Mouse (Mus musculus) kidney, postnatal 25 days (tissue): ENCODE results near the gene Dlk1.
"Not testable (repeated sequence)": the region's sequence is repeated elsewhere in the genome, so short reads cannot be mapped to it uniquely, and the experiment has no call there.

Experiments used
- DNase-seq, 2 experiments: peaks; one replicate each; pipeline ENCODE4 v3.0.0; 2021; ENCODE audit warnings: mixed read lengths in 2 of 2

Gene Dlk1

DNA sequence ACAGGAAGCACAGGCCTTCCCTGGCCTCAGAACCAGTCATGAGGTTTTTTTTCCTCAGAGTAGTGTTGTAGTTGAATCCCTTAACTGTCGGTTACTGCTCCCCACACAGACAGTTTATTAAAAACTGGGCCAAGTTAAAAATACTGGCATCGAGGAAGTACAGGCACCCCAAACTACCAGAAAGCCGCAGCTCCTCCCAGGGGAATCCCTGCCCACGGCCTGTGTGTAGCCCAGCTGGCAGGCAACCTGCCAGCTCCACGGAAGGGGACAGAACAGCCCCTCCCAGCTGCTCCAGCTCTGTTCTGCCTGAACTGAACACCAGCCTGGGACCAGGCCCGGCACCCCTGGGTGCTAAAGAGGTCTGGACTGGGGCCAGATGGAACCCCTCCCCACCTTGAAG lies 11.3 kb upstream of the Dlk1 start:
- no peak for DNase-seq

DNA sequence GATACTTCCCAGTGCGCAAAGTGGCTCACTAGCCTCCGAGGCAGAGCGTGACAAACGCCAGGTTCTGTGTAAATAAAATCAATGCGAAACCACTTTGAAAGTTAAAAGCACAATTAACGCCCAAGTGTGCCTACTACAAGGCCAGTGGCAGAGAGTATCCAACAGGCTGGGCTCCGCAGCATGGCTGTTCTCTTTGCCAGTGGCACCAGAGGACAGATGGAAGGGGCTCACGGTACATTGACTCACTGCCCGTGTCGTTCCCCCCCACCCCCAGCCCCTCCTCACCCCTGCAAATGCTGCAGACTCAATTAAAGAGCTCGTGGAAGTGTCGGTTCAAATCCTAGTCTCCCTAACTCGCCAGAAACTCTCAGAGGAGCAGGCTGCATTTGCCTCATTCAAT lies 10.5 kb upstream of the Dlk1 start:
- no peak for DNase-seq

DNA sequence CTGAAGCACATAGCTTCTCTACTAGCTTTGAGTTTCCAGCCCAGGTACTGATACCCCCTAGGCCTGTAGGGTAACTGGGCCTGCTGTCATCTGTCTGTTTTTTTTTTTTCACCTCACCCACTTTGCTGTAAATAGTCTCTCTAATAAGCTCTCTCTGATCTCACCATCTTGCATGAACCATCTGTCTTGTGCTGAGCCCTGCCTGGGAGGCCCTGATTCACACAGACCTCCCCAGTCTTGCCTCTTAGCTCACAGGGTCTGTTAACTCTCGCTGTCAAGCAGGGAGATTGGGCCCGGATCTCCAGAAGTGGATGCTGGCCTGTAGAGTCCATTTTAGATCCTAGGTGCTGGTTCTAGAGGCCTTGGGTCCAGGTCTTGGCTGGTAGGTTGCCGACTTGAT lies 9.3 kb upstream of the Dlk1 start:
- DNase-seq = no peak

DNA sequence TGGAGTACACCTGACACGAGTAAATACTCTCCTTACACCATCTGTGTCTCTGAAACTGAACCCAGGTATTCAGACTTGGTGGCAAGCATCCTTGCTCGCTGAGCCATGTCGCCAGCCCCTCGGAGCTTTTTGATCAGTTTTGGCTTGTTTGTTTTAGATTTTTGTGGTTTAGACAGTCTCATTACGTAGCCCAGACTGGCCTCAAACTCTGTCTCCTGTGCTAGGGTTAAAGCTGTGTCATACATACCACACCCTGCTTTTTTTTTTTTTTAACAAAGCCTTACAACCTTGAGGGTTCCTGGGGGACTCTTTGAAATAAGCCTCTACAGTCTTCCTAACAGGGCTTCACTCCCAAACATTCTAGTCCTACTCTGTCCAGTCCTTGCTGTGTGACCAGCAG lies 7.6 kb upstream of the Dlk1 start:
- DNase-seq = no peak

DNA sequence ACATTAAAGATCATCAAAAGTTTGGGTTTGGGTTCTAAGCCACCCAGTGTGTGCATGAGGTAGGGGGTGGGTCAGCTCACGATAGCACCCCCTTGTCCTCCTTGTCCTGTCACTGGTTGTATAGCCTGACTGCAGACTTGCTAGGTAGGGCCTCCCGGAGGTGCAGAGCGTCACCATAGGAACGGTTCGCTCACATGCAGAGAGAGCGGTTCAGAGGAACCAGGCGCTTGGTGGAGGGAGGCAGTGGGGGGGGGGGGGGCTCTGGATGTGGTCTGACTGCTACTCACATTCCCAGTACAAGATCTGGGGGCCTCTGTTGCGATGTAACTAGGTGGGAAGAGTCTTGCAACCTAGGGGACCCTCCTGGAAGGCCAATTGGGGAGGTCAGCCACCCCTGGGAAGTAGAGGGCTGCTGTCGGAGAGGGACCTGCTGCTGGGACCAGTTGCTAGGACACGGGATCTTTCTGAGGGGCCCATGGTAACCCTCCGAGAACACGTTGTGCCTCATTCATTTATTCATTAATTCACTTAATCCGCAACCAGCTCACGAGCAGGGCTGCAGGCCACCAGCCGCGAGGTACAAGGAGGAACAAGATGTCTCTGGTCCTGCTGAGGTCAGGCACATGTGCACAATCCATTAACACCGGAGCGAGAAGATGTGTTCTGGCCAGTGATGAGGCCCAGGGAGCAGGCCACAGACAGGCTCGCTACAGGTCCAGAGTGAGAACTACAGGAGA lies 7.0 kb upstream of the Dlk1 start:
- no peak for DNase-seq

DNA sequence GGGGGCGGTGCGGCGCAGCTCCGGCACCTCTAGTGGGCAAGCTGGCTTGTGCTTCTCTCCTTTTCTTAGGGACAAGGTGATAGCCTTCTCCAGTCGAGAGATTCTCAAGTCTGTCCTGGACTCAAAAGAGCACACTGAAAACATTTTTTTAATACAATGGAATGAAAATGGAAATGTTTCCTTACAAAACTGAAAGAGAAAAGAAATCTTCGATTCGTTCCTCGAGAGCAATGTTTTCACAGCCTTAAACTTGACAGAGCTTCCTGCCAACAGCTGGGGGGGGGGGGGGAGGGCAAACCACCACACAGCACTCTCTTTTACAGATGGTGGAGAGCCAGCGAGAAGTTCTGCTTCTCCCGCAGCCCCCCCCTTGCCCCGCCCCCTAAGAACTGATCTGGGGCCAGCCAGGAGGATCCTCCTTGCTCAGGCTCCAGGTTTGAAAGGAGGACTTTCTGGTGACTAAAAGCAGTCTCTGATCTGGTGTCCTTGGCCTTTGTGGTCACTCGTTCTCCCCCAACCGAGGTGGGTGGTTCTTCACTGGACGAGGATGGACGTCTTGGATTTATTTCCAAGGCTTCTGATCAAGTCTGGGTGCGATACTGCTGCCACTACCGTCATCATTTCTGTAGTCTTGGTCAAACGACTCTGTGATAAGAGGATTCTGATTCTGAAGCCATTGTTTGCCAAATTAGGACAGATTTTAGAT lies 6.2 kb upstream of the Dlk1 start:
- DNase-seq = peak in 1 of 2 experiments; percentile 12

DNA sequence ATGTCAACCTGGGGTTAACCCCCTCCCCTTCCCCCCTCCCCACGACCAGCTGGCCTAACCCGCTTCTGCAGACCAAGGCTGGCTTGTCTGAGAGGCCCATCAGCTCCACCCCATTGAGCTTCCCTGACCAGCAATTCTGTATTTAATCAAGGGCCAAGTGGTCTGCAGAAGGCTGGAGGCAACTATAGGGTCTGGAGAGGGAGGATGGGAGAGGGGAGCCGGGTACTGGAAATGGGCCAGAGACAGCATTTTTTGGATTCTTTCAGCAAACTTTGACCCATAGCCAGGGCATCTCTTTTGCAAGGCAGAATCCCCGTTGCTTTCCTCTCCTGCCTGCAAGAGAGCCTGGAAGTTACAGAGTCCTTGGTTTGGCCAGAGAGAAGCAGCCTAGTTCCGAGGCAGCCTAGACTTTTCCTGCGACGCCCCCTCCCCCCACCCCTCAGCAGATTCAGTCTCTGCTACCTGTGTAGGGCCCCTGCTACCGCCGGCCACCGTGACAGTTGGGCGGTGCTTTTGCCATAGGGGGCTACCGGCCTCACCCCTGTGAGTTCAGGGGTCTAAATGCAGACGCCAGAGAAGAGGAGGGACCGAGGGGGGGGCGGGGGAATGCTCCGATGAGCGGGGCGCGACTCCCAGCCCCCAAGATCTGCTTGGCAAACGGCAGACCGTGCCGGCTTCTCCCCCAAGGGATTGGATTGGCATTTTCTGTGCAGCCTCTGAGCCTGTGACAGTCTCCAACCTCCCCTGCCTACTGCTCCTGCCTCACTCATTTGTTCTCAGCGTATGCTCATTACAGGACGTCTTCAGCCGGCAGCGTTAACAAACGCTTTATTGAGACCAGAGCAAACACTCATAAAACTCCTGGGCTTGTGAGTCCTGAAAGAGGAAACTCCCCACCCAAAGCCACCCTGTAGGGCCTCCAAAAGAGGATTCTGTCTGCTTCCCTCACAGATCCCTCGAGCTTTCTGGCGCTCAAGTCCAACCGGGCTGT lies 2.9 kb upstream of the Dlk1 start:
- DNase-seq = peak in 1 of 2 experiments; percentile 4

DNA sequence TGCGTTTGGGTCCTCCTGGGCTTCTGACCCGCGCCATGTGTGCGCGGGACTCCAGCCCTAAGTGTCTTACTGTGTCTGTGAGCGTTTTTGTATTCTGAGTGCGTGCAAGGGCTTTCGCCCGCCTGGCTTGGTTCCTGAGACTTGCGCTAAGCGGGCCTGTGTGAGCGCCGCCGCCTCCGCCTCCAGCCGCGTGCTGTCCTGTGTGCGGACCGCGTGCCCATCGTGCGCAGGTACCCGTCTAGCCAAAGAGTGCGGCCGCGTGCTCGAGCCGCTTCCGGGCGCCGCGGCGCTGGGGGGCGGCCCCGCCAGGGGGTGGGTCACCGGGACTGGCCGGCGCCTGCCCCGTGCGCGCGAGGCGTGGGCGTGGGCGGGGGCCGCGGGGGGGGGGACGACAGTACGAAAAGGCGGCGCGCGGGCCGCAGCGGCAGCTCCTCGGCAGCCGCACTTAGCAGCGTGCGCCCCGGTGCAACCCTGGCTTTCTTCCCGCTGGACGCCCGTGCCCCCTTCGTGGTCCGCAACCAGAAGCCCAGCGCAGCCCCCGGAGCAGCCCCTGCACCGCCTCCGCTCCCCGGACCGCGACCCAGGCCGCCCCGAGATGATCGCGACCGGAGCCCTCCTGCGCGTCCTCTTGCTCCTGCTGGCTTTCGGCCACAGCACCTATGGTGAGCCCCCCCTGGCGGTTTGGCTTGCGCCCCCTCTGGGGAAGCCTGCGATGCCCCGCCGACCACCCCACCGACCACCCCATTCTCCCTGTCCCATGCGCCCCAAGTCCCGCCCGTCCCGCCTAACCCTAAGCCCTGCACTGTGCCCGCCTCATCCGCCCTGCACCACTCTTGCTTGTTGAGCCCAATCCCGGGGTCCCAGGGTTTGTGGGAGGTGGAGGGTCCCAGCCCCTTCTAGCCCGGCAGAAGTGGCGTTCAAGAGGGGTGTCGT lies 708 bp downstream of the Dlk1 start:
- no peak for DNase-seq

DNA sequence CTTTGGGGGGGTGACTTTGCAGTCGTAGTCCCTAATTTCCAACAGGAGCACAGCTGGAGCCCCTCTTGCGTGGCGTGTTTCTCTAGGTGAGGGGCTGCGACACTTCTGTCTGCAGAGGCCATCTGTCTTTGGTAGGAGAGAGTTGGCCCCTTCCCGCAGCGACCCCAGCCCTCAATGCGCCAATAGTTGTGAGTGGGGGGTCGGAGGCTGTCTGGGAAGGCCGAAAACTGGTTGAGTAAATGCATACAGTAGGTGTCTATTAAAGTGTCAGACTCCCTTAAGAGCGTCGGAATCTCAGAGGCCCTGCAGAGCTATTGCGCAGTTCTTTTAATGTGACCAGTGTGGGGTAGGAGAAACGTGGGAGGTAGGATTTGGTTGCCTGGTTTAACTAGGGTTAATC lies 1.5 kb downstream of the Dlk1 start:
- DNase-seq = no peak

DNA sequence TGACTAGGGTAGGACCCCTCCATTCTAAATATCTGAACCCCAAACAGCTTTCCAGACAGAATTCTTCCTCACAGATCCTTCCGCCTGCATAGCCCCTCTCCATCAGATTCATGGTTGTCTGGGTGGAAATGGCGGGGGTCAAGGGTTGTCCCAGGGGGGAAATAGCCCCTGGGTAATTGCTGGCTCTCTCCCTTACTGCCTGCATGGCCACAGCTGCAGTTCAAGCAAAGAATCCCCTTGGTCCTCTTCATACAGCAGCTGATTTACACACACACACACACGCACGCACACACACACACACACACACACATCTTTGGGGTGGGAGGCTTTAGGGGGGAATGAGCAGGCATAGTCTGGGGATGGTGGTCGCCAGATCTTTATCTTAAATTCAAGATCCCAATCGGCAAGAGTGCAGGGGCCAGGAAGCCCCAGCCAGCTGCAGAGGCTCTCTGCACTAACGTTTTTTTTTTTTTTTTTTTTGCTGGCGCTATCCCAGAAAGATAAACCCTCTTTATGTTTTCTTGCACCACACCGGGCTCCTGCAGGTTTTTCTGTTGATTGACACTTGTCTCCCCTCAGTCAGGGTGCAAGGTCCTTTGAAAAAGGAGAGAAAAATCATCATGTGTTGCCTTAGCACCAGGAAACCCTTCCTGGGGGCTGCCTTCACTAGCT lies 4.0 kb downstream of the Dlk1 start:
- no peak for DNase-seq

DNA sequence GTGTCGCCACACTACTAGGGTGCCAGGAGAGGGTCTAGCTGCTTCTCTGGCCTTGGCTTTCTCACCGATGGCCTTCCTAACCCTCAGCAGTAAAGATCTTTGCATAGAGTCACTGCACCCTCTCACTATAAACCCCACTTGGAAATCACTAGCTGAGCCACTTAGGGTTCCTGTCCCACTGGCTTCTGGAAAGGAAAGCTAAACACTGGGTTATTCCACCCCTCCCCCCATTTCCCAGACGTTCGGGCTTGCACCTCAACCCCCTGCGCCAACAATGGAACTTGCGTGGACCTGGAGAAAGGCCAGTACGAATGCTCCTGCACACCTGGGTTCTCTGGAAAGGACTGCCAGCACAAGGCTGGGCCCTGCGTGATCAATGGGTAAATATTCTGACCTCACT lies 5.2 kb downstream of the Dlk1 start:
- no peak for DNase-seq

DNA sequence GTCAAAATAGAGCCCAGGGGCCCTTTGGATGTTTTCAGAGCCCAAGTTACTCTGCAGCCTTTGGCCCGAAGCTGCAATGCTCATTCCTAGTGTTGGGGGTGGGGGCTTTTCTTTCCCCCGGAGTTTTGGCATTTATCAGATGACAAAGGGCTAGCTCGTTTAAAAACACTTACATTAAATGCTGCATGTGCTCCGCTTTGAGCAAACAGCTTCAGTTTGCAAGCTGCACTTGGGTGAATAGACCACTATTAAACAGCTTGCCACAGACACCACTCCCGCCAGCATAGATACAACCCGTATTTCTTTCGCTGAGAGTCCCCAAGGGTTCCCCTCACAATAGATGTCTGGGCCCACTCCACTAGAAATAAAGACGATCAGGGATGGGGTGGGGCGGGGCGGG lies 6.3 kb downstream of the Dlk1 start:
- peak in 1 of 2 experiments; percentile 10 for DNase-seq

DNA sequence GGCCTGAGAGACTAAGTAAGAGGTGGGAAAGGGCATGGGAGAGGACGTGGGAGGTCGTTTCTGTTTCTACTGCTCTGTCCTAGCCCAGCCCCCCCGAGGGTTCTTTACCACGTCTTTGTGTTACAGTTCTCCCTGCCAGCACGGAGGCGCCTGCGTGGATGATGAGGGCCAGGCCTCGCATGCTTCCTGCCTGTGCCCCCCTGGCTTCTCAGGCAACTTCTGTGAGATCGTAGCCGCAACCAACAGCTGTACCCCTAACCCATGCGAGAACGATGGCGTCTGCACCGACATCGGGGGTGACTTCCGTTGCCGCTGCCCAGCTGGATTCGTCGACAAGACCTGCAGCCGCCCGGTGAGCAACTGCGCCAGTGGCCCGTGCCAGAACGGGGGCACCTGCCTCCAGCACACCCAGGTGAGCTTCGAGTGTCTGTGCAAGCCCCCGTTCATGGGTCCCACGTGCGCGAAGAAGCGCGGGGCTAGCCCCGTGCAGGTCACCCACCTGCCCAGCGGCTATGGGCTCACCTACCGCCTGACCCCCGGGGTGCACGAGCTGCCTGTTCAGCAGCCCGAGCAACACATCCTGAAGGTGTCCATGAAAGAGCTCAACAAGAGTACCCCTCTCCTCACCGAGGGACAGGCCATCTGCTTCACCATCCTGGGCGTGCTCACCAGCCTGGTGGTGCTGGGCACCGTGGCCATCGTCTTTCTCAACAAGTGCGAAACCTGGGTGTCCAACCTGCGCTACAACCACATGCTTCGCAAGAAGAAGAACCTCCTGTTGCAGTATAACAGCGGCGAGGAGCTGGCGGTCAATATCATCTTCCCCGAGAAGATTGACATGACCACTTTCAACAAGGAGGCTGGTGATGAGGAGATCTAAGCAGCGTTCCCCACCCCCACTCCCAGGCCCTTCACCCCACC lies 7.1 kb downstream of the Dlk1 start:
- peak in 1 of 2 experiments; percentile 34 for DNase-seq

DNA sequence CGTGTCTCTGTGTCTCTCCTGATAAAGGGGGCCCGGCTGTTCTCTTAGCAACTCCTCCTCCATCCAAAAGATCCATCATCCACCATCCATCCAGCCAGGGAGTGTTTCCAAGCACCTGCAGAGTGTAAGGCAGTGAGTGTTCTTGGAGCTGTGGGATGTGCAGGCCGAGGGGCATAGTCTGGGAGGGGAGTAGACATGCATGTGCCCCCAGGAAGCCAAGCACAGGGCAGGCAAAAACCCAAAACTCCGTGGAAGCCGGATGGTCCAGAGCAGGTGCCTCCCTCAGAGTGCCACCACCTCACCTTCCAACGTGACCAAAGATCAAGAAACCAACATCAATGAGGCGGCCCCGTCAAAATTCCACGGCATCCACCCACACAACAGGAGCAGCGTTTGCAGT lies 10.0 kb downstream of the Dlk1 start:
- peak in 1 of 2 experiments; percentile 23 for DNase-seq

DNA sequence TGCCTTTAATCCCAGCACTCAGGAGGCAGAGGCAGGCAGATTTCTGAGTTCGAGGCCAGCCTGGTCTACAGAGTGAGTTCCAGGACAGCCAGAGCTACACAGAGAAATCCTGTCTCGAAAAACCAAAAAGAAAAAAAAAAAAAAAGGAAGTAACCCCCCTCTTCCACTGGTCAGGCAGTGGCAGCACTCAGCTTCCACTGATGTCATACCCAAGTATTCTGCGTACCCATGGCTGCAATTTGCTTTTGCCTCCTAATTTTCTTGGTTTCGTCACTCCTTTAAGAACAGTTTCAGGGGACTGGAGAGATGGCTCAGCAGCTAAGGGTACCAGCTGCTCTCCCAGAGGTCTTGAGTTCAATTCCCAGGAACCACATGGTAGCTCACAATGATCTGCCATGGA lies 14.8 kb downstream of the Dlk1 start:
- DNase-seq = not testable (repeated sequence)

DNA sequence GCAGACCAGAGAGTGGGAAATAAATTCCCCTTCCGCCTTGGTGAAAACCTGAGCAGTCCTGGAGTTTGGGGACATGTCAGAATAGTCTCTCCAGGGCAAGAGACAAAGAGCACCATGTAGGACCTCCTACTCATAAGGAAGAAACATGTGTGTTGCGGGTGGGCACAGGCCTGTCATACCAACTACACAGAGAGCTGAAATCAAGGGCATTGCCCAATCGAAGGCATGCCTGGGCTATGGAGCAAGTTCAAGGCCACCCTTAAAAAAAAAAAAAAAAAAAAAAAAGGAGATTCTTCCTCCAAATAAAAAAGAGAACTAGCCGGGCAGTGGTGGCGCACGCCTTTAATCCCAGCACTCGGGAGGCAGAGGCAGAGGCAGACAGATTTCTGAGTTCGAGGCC lies 17.2 kb downstream of the Dlk1 start:
- DNase-seq = no peak

DNA sequence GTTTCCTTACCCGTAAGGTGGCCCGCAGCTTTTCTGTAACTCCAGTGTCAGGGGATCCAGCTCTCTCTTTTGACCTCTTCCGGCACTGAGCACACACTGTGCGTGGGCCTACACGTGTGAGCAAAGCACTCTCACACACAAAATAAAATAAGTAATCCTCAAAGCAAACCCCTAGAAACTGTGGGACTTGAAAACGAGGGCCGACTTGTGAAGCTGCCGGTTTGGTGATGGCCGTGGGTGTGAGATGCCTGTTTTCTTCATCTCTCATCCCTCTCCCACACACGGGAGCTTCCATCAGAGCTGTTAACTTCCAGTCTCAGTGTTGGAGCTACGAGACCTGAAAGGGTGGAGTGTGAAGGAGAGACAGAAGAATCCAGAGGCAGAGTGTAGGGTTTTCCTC lies 20.0 kb downstream of the Dlk1 start:
- no peak for DNase-seq

DNA sequence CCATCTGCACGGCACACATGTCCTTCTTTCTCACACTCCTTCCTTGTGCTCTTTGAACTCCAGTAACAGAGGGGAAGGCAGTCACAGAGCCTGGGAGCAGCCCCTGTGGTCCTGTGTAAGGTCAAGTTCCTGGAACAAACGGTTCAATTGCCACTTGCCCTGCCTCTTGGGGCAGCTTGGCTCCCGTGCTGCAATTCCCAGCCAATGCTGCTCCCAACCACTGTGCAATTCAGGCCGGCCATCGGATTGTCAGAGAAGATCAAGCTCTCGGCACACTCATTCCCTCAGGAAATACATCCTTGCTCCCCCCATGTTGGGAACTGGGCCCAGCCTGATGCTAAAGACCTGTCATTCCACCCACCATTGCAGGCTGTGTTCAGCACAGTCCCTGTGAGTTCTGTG lies 21.0 kb downstream of the Dlk1 start:
- DNase-seq = peak in 1 of 2 experiments; percentile 29

DNA sequence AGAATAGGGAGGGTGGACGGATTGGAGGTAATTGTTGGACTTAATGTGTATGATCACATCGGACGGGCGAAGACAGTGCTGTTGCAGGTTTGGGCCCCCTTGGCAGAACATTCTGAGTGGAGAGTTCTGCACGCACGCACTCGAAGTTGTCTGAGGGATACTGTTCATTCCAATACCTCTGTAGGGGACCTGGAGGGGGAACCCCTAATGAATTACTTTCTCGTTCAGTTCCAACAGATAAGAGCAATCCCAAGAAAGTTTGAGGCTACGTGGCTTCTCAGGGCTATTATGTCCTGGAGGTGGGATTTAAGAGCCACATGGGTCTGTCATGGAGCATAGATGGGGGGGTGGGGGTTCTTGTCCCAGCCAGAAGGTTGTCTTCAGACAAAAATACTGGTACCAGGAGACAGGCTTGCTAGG lies 21.6 kb downstream of the Dlk1 start:
- peak in 1 of 2 experiments; percentile 23 for DNase-seq

DNA sequence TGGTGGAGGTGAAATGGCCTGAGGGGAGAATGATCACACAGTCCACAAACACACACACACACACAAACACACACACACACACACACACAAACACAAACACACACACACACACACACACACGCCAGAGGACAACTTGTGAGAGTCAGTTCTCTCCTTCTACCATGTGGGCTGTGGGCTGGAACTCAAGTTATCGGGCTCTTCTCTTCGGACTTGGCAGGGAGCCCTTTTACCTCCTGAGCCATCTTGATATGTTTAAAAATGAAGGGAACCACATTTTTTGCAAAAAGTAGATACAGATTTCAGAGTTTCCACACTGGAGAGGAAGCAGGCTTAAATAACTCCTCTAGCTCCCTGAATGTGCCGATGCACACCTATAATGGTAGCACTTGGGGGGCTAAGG lies 22.9 kb downstream of the Dlk1 start:
- peak in 1 of 2 experiments; percentile 3 for DNase-seq
